Mouse (Mus musculus) liver, postnatal 0 days (tissue): ENCODE measurements around the gene Ecd.

ENCODE experiments used
- CTCF ChIP-seq: sonication (generic); IDR thresholded peaks from 2 replicates; pipeline ENCODE4 v1.5.1; 2016; ENCODE audit warnings: antibody characterized with exemption, low read depth
- EP300 ChIP-seq: IDR thresholded peaks from 2 replicates; pipeline ENCODE4 v1.6.1; 2016; ENCODE audit warnings: antibody characterized with exemption, low read depth, mild to moderate bottlenecking

GRCm38 (mm10) chr14:20347991-20348541 is at the start of gene Ecd, which contains the start of gene Fam149b:
- TF ChIP-seq CTCF (peak; percentile 77), EP300 (no peak)
